9 mouse cellular contexts compared by ENCODE assay signal in genomic region chr8:84837149-84837911, GRCm38 (mm10). TPM values are rescaled to one million over a fixed set of nuclear protein-coding genes. Genes with fewer than 3 reads are reported as not detected.
DNase-seq lines count a peak whose midpoint lies in the region; ATAC-seq and TF ChIP-seq lines count a peak whose summit lies in the region.
"Had no signal": no experiment of that assay in that cellular context is flagged by ENCODE, and none has a peak within 500 bp of the region (broad histone marks: within the 10 kb centered on the region; RNA-seq: fewer than 3 reads in every experiment).

No protein-coding gene starts in this region.

- H3K4me1 ChIP-seq in erythroblast, embryonic 14.5 days (ENCODE audit: control insufficient read depth): peaks cover 89% of the 10 kb centered on the region
- peaks cover 4% of the 10 kb centered on the region; the same call in 1 of the 2 replicates for H3K4me1 ChIP-seq in lung, postnatal 0 days (ENCODE audit: insufficient read depth, low read depth, low read length)
- H3K4me1 ChIP-seq in embryonic facial prominence, embryonic 13.5 days: peaks cover 56% of the 10 kb centered on the region
- H3K4me1 ChIP-seq in neural tube, embryonic 13.5 days (replicated peaks): peaks cover 64% of the 10 kb centered on the region

- TF ChIP-seq CTCF in lung, postnatal 0 days (IDR thresholded peaks at IDR 0.05): peak; percentile 13; the same call in 1 of the 2 replicates

- H3K9ac ChIP-seq in lung, postnatal 0 days (replicated peaks; ENCODE audit: low read depth): no peak overlapping the region
- H3K9ac ChIP-seq in embryonic facial prominence, embryonic 13.5 days: peak overlapping the region; percentile 51
- H3K9ac ChIP-seq in neural tube, embryonic 13.5 days: peak overlapping the region; percentile 38; the same call in 1 of the 2 replicates

- peaks cover 95% of the 10 kb centered on the region for H3K36me3 ChIP-seq in erythroblast, embryonic 14.5 days (ENCODE audit: control insufficient read depth)
- peaks cover 23% of the 10 kb centered on the region for H3K36me3 ChIP-seq in lung, postnatal 0 days (ENCODE audit: insufficient read depth, low read length)
- peaks cover 72% of the 10 kb centered on the region for H3K36me3 ChIP-seq in embryonic facial prominence, embryonic 13.5 days
- peaks cover 64% of the 10 kb centered on the region for H3K36me3 ChIP-seq in neural tube, embryonic 13.5 days

- TF ChIP-seq EP300 in lung, postnatal 0 days (IDR thresholded peaks at IDR 0.05): no peak

- ATAC-seq in erythroblast, adult 5-6 weeks (replicated peaks; ENCODE audit: low FRiP score, poor library complexity, severe bottlenecking): no peak
- no peak for ATAC-seq in lung, postnatal 0 days
- no peak for ATAC-seq in embryonic facial prominence, embryonic 13.5 days (ENCODE audit: insufficient number of reproducible peaks, insufficient read depth, low FRiP score, low TSS enrichment, low read depth)
- ATAC-seq in neural tube, embryonic 13.5 days (ENCODE audit: low read depth): no peak

- no peak for DNase-seq in lung, postnatal 0 days (ENCODE audit: low spot score)
- no peak for DNase-seq in lung, postnatal 14 days
- DNase-seq in layer of hippocampus, postnatal 36 days: no peak
- DNase-seq in T-cell, adult 2 months (ENCODE audit: low spot score): no peak

- 57% methylated on average over 8 of the region's 8 CpGs for WGBS in lung, postnatal 0 days
- WGBS in embryonic facial prominence, embryonic 13.5 days: 39% methylated on average over 8 of the region's 8 CpGs
- WGBS in neural tube, embryonic 13.5 days: 62% methylated on average over 8 of the region's 8 CpGs

- H3K4me2 ChIP-seq in lung, postnatal 0 days (replicated peaks; ENCODE audit: low read depth, low read length): no peak overlapping the region
- H3K4me2 ChIP-seq in embryonic facial prominence, embryonic 13.5 days: peak overlapping the region; percentile 9
- peak overlapping the region; percentile 5; the same call in 1 of the 2 replicates for H3K4me2 ChIP-seq in neural tube, embryonic 13.5 days

- peak overlapping the region; percentile 95 for H3K4me3 ChIP-seq in erythroblast, embryonic 14.5 days (replicated peaks)
- no peak overlapping the region for H3K4me3 ChIP-seq in lung, postnatal 0 days (ENCODE audit: low read depth, low read length)
- no peak overlapping the region for H3K4me3 ChIP-seq in embryonic facial prominence, embryonic 13.5 days
- H3K4me3 ChIP-seq in neural tube, embryonic 13.5 days: no peak overlapping the region
- H3K4me3 ChIP-seq: megakaryocyte, embryonic 14.5 days had no signal

- no peak overlapping the region for H3K27ac ChIP-seq in lung, postnatal 0 days (ENCODE audit: low read length)
- peak overlapping the region; percentile 55 for H3K27ac ChIP-seq in embryonic facial prominence, embryonic 13.5 days
- peak overlapping the region; percentile 65 for H3K27ac ChIP-seq in neural tube, embryonic 13.5 days (replicated peaks)

- no peaks in the 10 kb centered on the region for H3K27me3 ChIP-seq in erythroblast, embryonic 14.5 days (ENCODE audit: control insufficient read depth)
- no peaks in the 10 kb centered on the region for H3K27me3 ChIP-seq in lung, postnatal 0 days (replicated peaks; ENCODE audit: insufficient read depth, low read length)
- no peaks in the 10 kb centered on the region for H3K27me3 ChIP-seq in embryonic facial prominence, embryonic 13.5 days
- no peaks in the 10 kb centered on the region for H3K27me3 ChIP-seq in neural tube, embryonic 13.5 days
- H3K27me3 ChIP-seq: megakaryocyte, embryonic 14.5 days had no signal

- H3K9me3 ChIP-seq in erythroblast, embryonic 14.5 days (ENCODE audit: control insufficient read depth, low read length): no peaks in the 10 kb centered on the region
- no peaks in the 10 kb centered on the region for H3K9me3 ChIP-seq in lung, postnatal 0 days (ENCODE audit: low read length)
- no peaks in the 10 kb centered on the region for H3K9me3 ChIP-seq in embryonic facial prominence, embryonic 13.5 days
- H3K9me3 ChIP-seq in neural tube, embryonic 13.5 days: no peaks in the 10 kb centered on the region
- H3K9me3 ChIP-seq: megakaryocyte, embryonic 14.5 days had no signal

RNA-seq across cellular contexts. Expression of gene Rad23a, which starts 3.1 kb away (rescaled TPM):
- polyA plus RNA-seq in erythroblast, embryonic 14.5 days (2012): 740 and 808 TPM in 2 replicates
- 379 and 406 TPM in 2 replicates for total RNA-seq in erythroblast, adult 5-6 weeks (2015; ENCODE audit: low replicate concordance)
- 572 and 669 TPM in 2 replicates for total RNA-seq in erythroblast, adult 5-6 weeks (2017; ENCODE audit: low replicate concordance)
- 77.9 and 85.7 TPM in 2 replicates for polyA plus RNA-seq in lung, postnatal 0 days (2015; fragmentation: Nextera tagmentation; extraction: Ambion mirVana)
- 97.1 and 100 TPM in 2 replicates for polyA plus RNA-seq in embryonic facial prominence, embryonic 13.5 days (2015; fragmentation: Nextera tagmentation; extraction: Ambion mirVana)
- polyA plus RNA-seq in neural tube, embryonic 13.5 days (2015; fragmentation: Nextera tagmentation; extraction: Ambion mirVana): 69.9 and 74.2 TPM in 2 replicates
- total RNA-seq in layer of hippocampus, postnatal 36 days (2021): 10 to 100 TPM; 67.9 to 68.5 TPM

RNA-seq across cellular contexts. Expression of gene Gadd45gip1, which starts 6.0 kb away (rescaled TPM):
- 10.3 and 11.6 TPM in 2 replicates for polyA plus RNA-seq in erythroblast, embryonic 14.5 days (2012)
- total RNA-seq in erythroblast, adult 5-6 weeks (2015; ENCODE audit: low replicate concordance): 4.4 and 5.9 TPM in 2 replicates
- total RNA-seq in erythroblast, adult 5-6 weeks (2017; ENCODE audit: low replicate concordance): 7.4 and 7.7 TPM in 2 replicates
- 24.4 and 24.8 TPM in 2 replicates for polyA plus RNA-seq in lung, postnatal 0 days (2015; fragmentation: Nextera tagmentation; extraction: Ambion mirVana)
- 45.6 and 48.2 TPM in 2 replicates for polyA plus RNA-seq in embryonic facial prominence, embryonic 13.5 days (2015; fragmentation: Nextera tagmentation; extraction: Ambion mirVana)
- polyA plus RNA-seq in neural tube, embryonic 13.5 days (2015; fragmentation: Nextera tagmentation; extraction: Ambion mirVana): 35.1 and 39.8 TPM in 2 replicates
- total RNA-seq in layer of hippocampus, postnatal 36 days (2021): 10 to 100 TPM; 23.2 to 25.7 TPM

RNA-seq across cellular contexts. Expression of gene Calr, which starts 9.4 kb away (rescaled TPM):
- polyA plus RNA-seq in erythroblast, embryonic 14.5 days (2012): 29.4 and 30.9 TPM in 2 replicates
- total RNA-seq in erythroblast, adult 5-6 weeks (2015; ENCODE audit: low replicate concordance): 255 and 289 TPM in 2 replicates
- total RNA-seq in erythroblast, adult 5-6 weeks (2017; ENCODE audit: low replicate concordance): 800 and 908 TPM in 2 replicates
- 318 and 405 TPM in 2 replicates for polyA plus RNA-seq in lung, postnatal 0 days (2015; fragmentation: Nextera tagmentation; extraction: Ambion mirVana)
- polyA plus RNA-seq in embryonic facial prominence, embryonic 13.5 days (2015; fragmentation: Nextera tagmentation; extraction: Ambion mirVana): 959 and 1,012 TPM in 2 replicates
- polyA plus RNA-seq in neural tube, embryonic 13.5 days (2015; fragmentation: Nextera tagmentation; extraction: Ambion mirVana): 766 and 971 TPM in 2 replicates
- 100 to 1,000 TPM; 557 to 631 TPM for total RNA-seq in layer of hippocampus, postnatal 36 days (2021)

RNA-seq across cellular contexts. Expression of gene Dand5, which starts 14.7 kb away (rescaled TPM):
- 1.3 and 1.5 TPM in 2 replicates for polyA plus RNA-seq in erythroblast, embryonic 14.5 days (2012)
- 2.3 TPM in 1 of 2 replicates, not detected in the other for total RNA-seq in erythroblast, adult 5-6 weeks (2015; ENCODE audit: low replicate concordance)
- 2.3 and 3.9 TPM in 2 replicates for total RNA-seq in erythroblast, adult 5-6 weeks (2017; ENCODE audit: low replicate concordance)
- 6.2 and 6.8 TPM in 2 replicates for polyA plus RNA-seq in lung, postnatal 0 days (2015; fragmentation: Nextera tagmentation; extraction: Ambion mirVana)
- polyA plus RNA-seq in embryonic facial prominence, embryonic 13.5 days (2015; fragmentation: Nextera tagmentation; extraction: Ambion mirVana): 7.0 TPM in 2 replicates
- polyA plus RNA-seq in neural tube, embryonic 13.5 days (2015; fragmentation: Nextera tagmentation; extraction: Ambion mirVana): 12.3 and 12.8 TPM in 2 replicates
- total RNA-seq in layer of hippocampus, postnatal 36 days (2021): 10 to 100 TPM in 1 of 2 experiments, 1 to 10 TPM in 1; 9.4 to 10.5 TPM

RNA-seq across cellular contexts. Expression of gene Farsa, which starts 19.5 kb away (rescaled TPM):
- polyA plus RNA-seq in erythroblast, embryonic 14.5 days (2012): 9.0 and 9.3 TPM in 2 replicates
- 6.0 and 9.6 TPM in 2 replicates for total RNA-seq in erythroblast, adult 5-6 weeks (2015; ENCODE audit: low replicate concordance)
- 25.0 and 28.8 TPM in 2 replicates for total RNA-seq in erythroblast, adult 5-6 weeks (2017; ENCODE audit: low replicate concordance)
- polyA plus RNA-seq in lung, postnatal 0 days (2015; fragmentation: Nextera tagmentation; extraction: Ambion mirVana): 44.0 and 44.6 TPM in 2 replicates
- polyA plus RNA-seq in embryonic facial prominence, embryonic 13.5 days (2015; fragmentation: Nextera tagmentation; extraction: Ambion mirVana): 105 and 108 TPM in 2 replicates
- 102 and 104 TPM in 2 replicates for polyA plus RNA-seq in neural tube, embryonic 13.5 days (2015; fragmentation: Nextera tagmentation; extraction: Ambion mirVana)
- 10 to 100 TPM; 51.2 to 52.7 TPM for total RNA-seq in layer of hippocampus, postnatal 36 days (2021)
